ENCODE assay signal across 8 mouse cellular contexts in the genomic region with DNA sequence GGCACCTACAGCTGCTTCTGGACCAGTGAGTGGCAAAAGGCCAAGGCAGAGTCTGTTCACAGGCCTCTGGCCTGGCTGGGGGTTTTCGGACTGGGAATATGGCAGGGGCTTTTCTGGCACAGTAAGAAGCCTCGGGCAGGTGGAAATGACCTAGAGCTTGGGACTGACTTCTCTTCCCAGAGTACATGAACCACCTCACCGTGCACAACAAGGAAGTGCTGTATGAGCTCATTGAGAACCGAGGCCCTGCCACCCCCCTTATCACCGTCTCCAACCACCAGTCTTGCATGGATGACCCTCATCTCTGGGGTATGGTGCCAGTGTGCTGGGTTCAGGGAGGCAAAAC. TPM values are rescaled to one million over a fixed set of nuclear protein-coding genes. Genes with fewer than 3 reads are reported as not detected.
DNase-seq lines count a peak whose midpoint lies in the region; ATAC-seq and TF ChIP-seq lines count a peak whose summit lies in the region.

No protein-coding gene starts in this region.

- no peak for TF ChIP-seq POLR2A in small intestine, adult 2 months (IDR thresholded peaks at IDR 0.05; ENCODE audit: low read depth, low read length)

- H3K4me3 ChIP-seq in lung, postnatal 0 days (ENCODE audit: low read depth, low read length): peak overlapping the region; percentile 42
- peak overlapping the region; percentile 49 for H3K4me3 ChIP-seq in forebrain, embryonic 11.5 days (ENCODE audit: low read depth, low read length)
- H3K4me3 ChIP-seq in limb, embryonic 11.5 days (ENCODE audit: low read depth, low read length): peak overlapping the region; percentile 60
- peak overlapping the region; percentile 72 for H3K4me3 ChIP-seq in small intestine, adult 2 months (ENCODE audit: low read depth, low read length)

- peak overlapping the region; percentile 59 for H3K4me2 ChIP-seq in lung, postnatal 0 days (replicated peaks; ENCODE audit: low read depth, low read length)
- H3K4me2 ChIP-seq in forebrain, embryonic 11.5 days (ENCODE audit: low read depth, low read length, severe bottlenecking): peak overlapping the region; percentile 64
- peak overlapping the region; percentile 63 for H3K4me2 ChIP-seq in limb, embryonic 11.5 days (ENCODE audit: low read depth, severe bottlenecking)

- DNase-seq in lung, postnatal 0 days (ENCODE audit: low spot score): no peak
- DNase-seq in lung, postnatal 4 days: no peak
- no peak for DNase-seq in forebrain, embryonic 11.5 days (ENCODE audit: low spot score)
- DNase-seq in limb, embryonic 11.5 days (ENCODE audit: low spot score): no peak
- no peak for DNase-seq in frontal cortex, postnatal 14 days (ENCODE audit: low spot score in 2 of 2)
- no peak for DNase-seq in thymus, postnatal 36 days
- no peak for DNase-seq in adrenal gland, postnatal 14 days

- TF ChIP-seq CTCF in lung, postnatal 0 days (IDR thresholded peaks at IDR 0.05): no peak
- TF ChIP-seq CTCF in small intestine, adult 2 months (IDR thresholded peaks at IDR 0.05; ENCODE audit: extremely low read depth, insufficient read length, insufficient replicate concordance, low read depth, low read length): no peak

- H3K4me1 ChIP-seq in lung, postnatal 0 days (ENCODE audit: insufficient read depth, low read depth, low read length): no peaks in the 10 kb centered on the region; the same call in 1 of the 2 replicates
- H3K4me1 ChIP-seq in forebrain, embryonic 11.5 days (replicated peaks; ENCODE audit: control insufficient read depth, insufficient read depth, low read length): peaks cover 4% of the 10 kb centered on the region; the same call in 1 of the 2 replicates
- no peaks in the 10 kb centered on the region for H3K4me1 ChIP-seq in limb, embryonic 11.5 days (ENCODE audit: control insufficient read depth, insufficient read depth, low read length)
- peaks cover 7% of the 10 kb centered on the region; the same call in 1 of the 2 replicates for H3K4me1 ChIP-seq in small intestine, adult 2 months (ENCODE audit: control insufficient read depth, insufficient read depth, insufficient read length, low read length)

- H3K36me3 ChIP-seq in lung, postnatal 0 days (ENCODE audit: insufficient read depth, low read length): no peaks in the 10 kb centered on the region
- no peaks in the 10 kb centered on the region for H3K36me3 ChIP-seq in forebrain, embryonic 11.5 days (ENCODE audit: control insufficient read depth, insufficient read depth, low read length)
- no peaks in the 10 kb centered on the region for H3K36me3 ChIP-seq in limb, embryonic 11.5 days (ENCODE audit: control insufficient read depth, insufficient read depth, low read length)
- peaks cover 2% of the 10 kb centered on the region for H3K36me3 ChIP-seq in small intestine, adult 2 months (ENCODE audit: control insufficient read depth, insufficient read depth, low read length)

- ATAC-seq in lung, postnatal 0 days: no peak; the same call in 1 of the 2 replicates
- 0 out of 2 replicates have a peak, but pooled peaks have one; percentile 4 for ATAC-seq in forebrain, embryonic 11.5 days (replicated peaks; ENCODE audit: low FRiP score)
- peak; percentile 10; the same call in 1 of the 2 replicates for ATAC-seq in limb, embryonic 11.5 days (ENCODE audit: insufficient number of reproducible peaks, low FRiP score, low TSS enrichment, low read depth)

- TF ChIP-seq EP300 in lung, postnatal 0 days (IDR thresholded peaks at IDR 0.05): no peak

- no peaks in the 10 kb centered on the region for H3K9me3 ChIP-seq in lung, postnatal 0 days (ENCODE audit: low read length)
- H3K9me3 ChIP-seq in forebrain, embryonic 11.5 days (ENCODE audit: control insufficient read depth, low read length): no peaks in the 10 kb centered on the region
- no peaks in the 10 kb centered on the region for H3K9me3 ChIP-seq in limb, embryonic 11.5 days (ENCODE audit: control insufficient read depth, low read length)

- H3K27me3 ChIP-seq in lung, postnatal 0 days (replicated peaks; ENCODE audit: insufficient read depth, low read length): no peaks in the 10 kb centered on the region
- no peaks in the 10 kb centered on the region for H3K27me3 ChIP-seq in forebrain, embryonic 11.5 days (ENCODE audit: control insufficient read depth, insufficient read depth, low read length)
- H3K27me3 ChIP-seq in limb, embryonic 11.5 days (ENCODE audit: control insufficient read depth, insufficient read depth, low read length): no peaks in the 10 kb centered on the region
- no peaks in the 10 kb centered on the region for H3K27me3 ChIP-seq in small intestine, adult 2 months (ENCODE audit: control insufficient read depth, insufficient read depth, low read length)

- peak overlapping the region; percentile 86 for H3K27ac ChIP-seq in lung, postnatal 0 days (ENCODE audit: low read length)
- no peak overlapping the region for H3K27ac ChIP-seq in forebrain, embryonic 11.5 days (ENCODE audit: low read depth, low read length)
- H3K27ac ChIP-seq in limb, embryonic 11.5 days (replicated peaks; ENCODE audit: low read depth, low read length): no peak overlapping the region
- H3K27ac ChIP-seq in small intestine, adult 2 months (ENCODE audit: insufficient read depth, low read depth, low read length): peak overlapping the region; percentile 92

- peak overlapping the region; percentile 44 for H3K9ac ChIP-seq in lung, postnatal 0 days (replicated peaks; ENCODE audit: low read depth)
- H3K9ac ChIP-seq in forebrain, embryonic 11.5 days (ENCODE audit: low read length): peak overlapping the region; percentile 68
- peak overlapping the region; percentile 70 for H3K9ac ChIP-seq in limb, embryonic 11.5 days (ENCODE audit: low read length)

- WGBS in lung, postnatal 0 days: 45% methylated on average over 5 of the region's 5 CpGs
- 45% methylated on average over 5 of the region's 5 CpGs for WGBS in forebrain, embryonic 11.5 days
- WGBS in limb, embryonic 11.5 days: 50% methylated on average over 5 of the region's 5 CpGs
- 16% methylated on average over 5 of the region's 5 CpGs for WGBS in small intestine, adult 2 months

RNA-seq across cellular contexts. Expression of gene Dnase1l1, which starts 0.9 kb away (rescaled TPM):
- polyA plus RNA-seq in lung, postnatal 0 days (2015; fragmentation: Nextera tagmentation; extraction: Ambion mirVana): 27.7 and 33.0 TPM in 2 replicates
- 3.5 and 5.2 TPM in 2 replicates for polyA plus RNA-seq in forebrain, embryonic 11.5 days (2014; fragmentation: Nextera tagmentation; extraction: Ambion mirVana)
- polyA plus RNA-seq in limb, embryonic 11.5 days (2014; fragmentation: Nextera tagmentation; extraction: Ambion mirVana): 5.4 and 5.8 TPM in 2 replicates
- polyA plus RNA-seq in small intestine, adult 2 months (2012; rRNA removed): 13.0 and 13.9 TPM in 2 replicates
- total RNA-seq in adrenal gland, postnatal 14 days (2021): 9.0 and 12.7 TPM in 2 replicates

RNA-seq across cellular contexts. Expression of gene Taz, which starts 1.4 kb away (rescaled TPM):
- 82.7 and 84.9 TPM in 2 replicates for polyA plus RNA-seq in lung, postnatal 0 days (2015; fragmentation: Nextera tagmentation; extraction: Ambion mirVana)
- 58.1 and 64.3 TPM in 2 replicates for polyA plus RNA-seq in forebrain, embryonic 11.5 days (2014; fragmentation: Nextera tagmentation; extraction: Ambion mirVana)
- polyA plus RNA-seq in limb, embryonic 11.5 days (2014; fragmentation: Nextera tagmentation; extraction: Ambion mirVana): 63.1 and 72.0 TPM in 2 replicates
- 65.7 and 80.7 TPM in 2 replicates for polyA plus RNA-seq in small intestine, adult 2 months (2012; rRNA removed)
- 61.6 and 72.0 TPM in 2 replicates for total RNA-seq in adrenal gland, postnatal 14 days (2021)

RNA-seq across cellular contexts. Expression of gene Rpl10, which starts 12.5 kb away (rescaled TPM):
- polyA plus RNA-seq in lung, postnatal 0 days (2015; fragmentation: Nextera tagmentation; extraction: Ambion mirVana): 661 and 759 TPM in 2 replicates
- 614 and 677 TPM in 2 replicates for polyA plus RNA-seq in forebrain, embryonic 11.5 days (2014; fragmentation: Nextera tagmentation; extraction: Ambion mirVana)
- 867 and 882 TPM in 2 replicates for polyA plus RNA-seq in limb, embryonic 11.5 days (2014; fragmentation: Nextera tagmentation; extraction: Ambion mirVana)
- polyA plus RNA-seq in small intestine, adult 2 months (2012; rRNA removed): 750 and 1,062 TPM in 2 replicates
- total RNA-seq in adrenal gland, postnatal 14 days (2021): 289 and 296 TPM in 2 replicates

RNA-seq across cellular contexts. Expression of gene Atp6ap1, which starts 13.8 kb away (rescaled TPM):
- polyA plus RNA-seq in lung, postnatal 0 days (2015; fragmentation: Nextera tagmentation; extraction: Ambion mirVana): 129 and 140 TPM in 2 replicates
- polyA plus RNA-seq in forebrain, embryonic 11.5 days (2014; fragmentation: Nextera tagmentation; extraction: Ambion mirVana): 82.1 and 86.5 TPM in 2 replicates
- polyA plus RNA-seq in limb, embryonic 11.5 days (2014; fragmentation: Nextera tagmentation; extraction: Ambion mirVana): 81.1 and 84.3 TPM in 2 replicates
- 119 and 169 TPM in 2 replicates for polyA plus RNA-seq in small intestine, adult 2 months (2012; rRNA removed)
- total RNA-seq in adrenal gland, postnatal 14 days (2021): 150 and 155 TPM in 2 replicates

RNA-seq across cellular contexts. Expression of gene Gdi1, which starts 21.7 kb away (rescaled TPM):
- 96.7 and 113 TPM in 2 replicates for polyA plus RNA-seq in lung, postnatal 0 days (2015; fragmentation: Nextera tagmentation; extraction: Ambion mirVana)
- 396 and 419 TPM in 2 replicates for polyA plus RNA-seq in forebrain, embryonic 11.5 days (2014; fragmentation: Nextera tagmentation; extraction: Ambion mirVana)
- polyA plus RNA-seq in limb, embryonic 11.5 days (2014; fragmentation: Nextera tagmentation; extraction: Ambion mirVana): 176 and 207 TPM in 2 replicates
- 61.7 and 88.3 TPM in 2 replicates for polyA plus RNA-seq in small intestine, adult 2 months (2012; rRNA removed)
- 150 and 180 TPM in 2 replicates for total RNA-seq in adrenal gland, postnatal 14 days (2021)

Comparison
In these comparisons a context has a peak if more than half of its experiments do, and no peak if none do; other contexts are left out.
1. H3K27ac ChIP-seq: peak in lung, postnatal 0 days (single experiment) and small intestine, adult 2 months (single experiment); none in forebrain, embryonic 11.5 days (single experiment) and limb, embryonic 11.5 days (single experiment).
2. Peak in every context shown above with its lines, with median percentiles within 50 percentile points of each other: H3K4me2 ChIP-seq, H3K4me3 ChIP-seq and H3K9ac ChIP-seq.